Mouse (Mus musculus) forebrain, embryonic 11.5 days (tissue): Measurements from ENCODE around the gene Ntpcr. TPM values are rescaled to one million over a fixed set of nuclear protein-coding genes. Genes with fewer than 3 reads are reported as not detected.

ENCODE experiments used
- ATAC-seq: fragments of 200-750 bp; cut with Nextera tagmentation; replicated peaks from 2 replicates; pipeline ENCODE4 v1.8.0; 2017; ENCODE audit warnings: moderate TSS enrichment; ENCODE audit not compliant: low FRiP score
- DNase-seq: peaks from one replicate; pipeline ENCODE4 v3.0.0-alpha.2; 2017; ENCODE audit warnings: low spot score
- H3K27ac ChIP-seq: fragments of 300-500 bp; sonication (generic); 2 replicates; pipeline ENCODE4 v1.5.1; 2014; ENCODE audit warnings: low read depth, low read length
- H3K27me3 ChIP-seq: fragments of 300-500 bp; sonication (generic); 2 replicates; pipeline ENCODE4 v1.6.1; 2014; ENCODE audit warnings: mild to moderate bottlenecking, low read length, mixed read lengths; ENCODE audit not compliant: control insufficient read depth, insufficient read depth
- H3K36me3 ChIP-seq: fragments of 300-500 bp; sonication (generic); 2 replicates; pipeline ENCODE4 v1.6.1; 2014; ENCODE audit warnings: mild to moderate bottlenecking, low read length, moderate library complexity, mixed read lengths; ENCODE audit not compliant: control insufficient read depth, insufficient read depth
- H3K4me1 ChIP-seq: fragments of 300-500 bp; sonication (generic); replicated peaks from 2 replicates; pipeline ENCODE4 v1.6.1; 2014; ENCODE audit warnings: low read length, mixed read lengths; ENCODE audit not compliant: control insufficient read depth, insufficient read depth
- H3K4me2 ChIP-seq: fragments of 300-500 bp; sonication (generic); 2 replicates; pipeline ENCODE4 v1.6.1; 2014; ENCODE audit warnings: low read depth, mild to moderate bottlenecking, low read length, moderate library complexity, mixed read lengths; ENCODE audit not compliant: severe bottlenecking
- H3K4me3 ChIP-seq: fragments of 300-500 bp; sonication (generic); 2 replicates; pipeline ENCODE4 v1.5.1; 2014; ENCODE audit warnings: low read depth, low read length
- H3K9ac ChIP-seq: fragments of 300-500 bp; sonication (generic); 2 replicates; pipeline ENCODE4 v1.6.1; 2014; ENCODE audit warnings: low read length
- H3K9me3 ChIP-seq: fragments of 300-500 bp; sonication (generic); 2 replicates; pipeline ENCODE4 v1.6.1; 2016; ENCODE audit warnings: low read length, mixed read lengths; ENCODE audit not compliant: control insufficient read depth
- WGBS: fragments of 180-500 bp; shearing (Covaris S2); extraction: QIAGEN DNeasy Blood & Tissue Kit; methylation state at CpG from one replicate; pipeline ENCODE4 v1.1.7; 2014; 5-methylcytosine and 5-hydroxymethylcytosine counted together
- polyA plus RNA-seq: library from polyadenylated mRNA; unstranded; fragments of >200 nt; fragmentation: Nextera tagmentation; extraction: Ambion mirVana; gene quantifications from 2 replicates; pipeline ENCODE4 v1.2.1, GENCODE M21; 2014

Gene Ntpcr
- polyA plus RNA-seq, 1 experiment from 2014 or later = 16.5 TPM

- Histone ChIP-seq H3K4me3 (no peak overlapping the region), H3K4me2 (no peak overlapping the region), H3K27ac (no peak overlapping the region), H3K27me3 (no peaks in the 10 kb centered on the region), H3K9me3 (no peaks in the 10 kb centered on the region), H3K4me1 (no peaks in the 10 kb centered on the region), H3K9ac (no peak overlapping the region), H3K36me3 (no peaks in the 10 kb centered on the region)
- DNase-seq = no peak
- 86% methylated on average over 8 of the region's 8 CpGs for WGBS
- ATAC-seq = no peak
Measured at GRCm38 (mm10) chr8:125750846-125751245, 21.1 kb downstream of the Ntpcr start.

DNA sequence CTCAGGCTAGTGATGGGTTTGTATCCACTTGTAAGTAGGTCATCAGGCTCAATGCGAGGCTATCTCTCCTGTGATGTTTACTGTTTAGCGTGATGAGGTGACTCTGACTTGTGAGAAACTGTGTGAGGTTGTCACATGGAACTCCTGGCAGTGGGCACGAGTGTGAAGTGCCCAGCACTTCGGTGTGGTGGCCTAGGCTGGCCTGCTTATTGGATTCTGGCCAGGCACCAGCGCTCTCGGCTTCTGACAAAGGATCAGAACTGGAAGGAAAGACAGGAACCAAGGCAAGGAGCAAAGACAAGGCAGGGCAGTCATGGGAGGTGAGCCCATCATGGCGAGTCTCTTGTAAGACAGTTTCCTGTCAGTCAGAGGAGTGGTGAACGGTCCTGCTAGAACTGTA, 26.1 kb downstream of the Ntpcr start:
- no peak overlapping the region for H3K27ac ChIP-seq
- WGBS = 83% methylated on average over 8 of the region's 8 CpGs

GRCm38 (mm10) chr8:125756391-125757105, 26.8 kb downstream of the Ntpcr start:
- no peak overlapping the region for H3K9ac ChIP-seq
- no peak for DNase-seq
- no peak overlapping the region for H3K27ac ChIP-seq
- no peaks in the 10 kb centered on the region for H3K9me3 ChIP-seq
- H3K4me3 ChIP-seq = no peak overlapping the region
- H3K4me2 ChIP-seq = no peak overlapping the region
- H3K27me3 ChIP-seq = no peaks in the 10 kb centered on the region
- 65% methylated on average over 9 of the region's 9 CpGs for WGBS
- H3K4me1 ChIP-seq = no peaks in the 10 kb centered on the region
- ATAC-seq = no peak
- H3K36me3 ChIP-seq = no peaks in the 10 kb centered on the region

More for the DNA sequence above, 26.1 kb downstream of the Ntpcr start:
- no peaks in the 10 kb centered on the region for H3K9me3 ChIP-seq
- no peaks in the 10 kb centered on the region for H3K36me3 ChIP-seq
- H3K27me3 ChIP-seq = no peaks in the 10 kb centered on the region
- DNase-seq (no peak), ATAC-seq (no peak)
- H3K4me3 ChIP-seq = no peak overlapping the region
- no peaks in the 10 kb centered on the region for H3K4me1 ChIP-seq
- H3K4me2 ChIP-seq = no peak overlapping the region
- no peak overlapping the region for H3K9ac ChIP-seq

DNA sequence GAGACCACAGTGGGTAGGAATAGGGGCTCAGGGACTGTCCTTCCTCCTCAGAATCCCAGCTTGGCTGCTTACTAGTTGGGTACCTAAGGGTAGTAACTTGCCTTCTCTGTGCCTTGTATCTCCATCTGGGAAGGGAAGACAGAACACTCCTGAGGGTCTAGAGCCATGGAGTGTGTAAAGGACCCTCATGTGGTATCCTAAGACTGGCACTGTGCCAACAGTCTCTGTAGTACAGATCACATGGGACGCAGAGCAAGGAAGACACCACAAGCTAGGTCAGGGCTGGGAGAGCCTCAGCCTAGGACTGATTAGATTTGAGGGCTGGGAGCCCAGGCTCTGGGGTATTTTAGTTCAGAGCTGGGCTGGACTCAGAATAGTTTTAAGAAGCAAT, 27.3 kb downstream of the Ntpcr start:
- Histone ChIP-seq H3K27ac (no peak overlapping the region), H3K4me3 (no peak overlapping the region), H3K9ac (no peak overlapping the region), H3K27me3 (no peaks in the 10 kb centered on the region), H3K4me1 (no peaks in the 10 kb centered on the region), H3K4me2 (no peak overlapping the region), H3K36me3 (no peaks in the 10 kb centered on the region), H3K9me3 (no peaks in the 10 kb centered on the region)
- DNase-seq = no peak
- 85% methylated on average over 1 of the region's 1 CpGs for WGBS
- no peak for ATAC-seq

GRCm38 (mm10) chr8:125759022-125759421, 29.3 kb downstream of the Ntpcr start:
- Histone ChIP-seq H3K27ac (no peak overlapping the region), H3K4me1 (no peaks in the 10 kb centered on the region), H3K4me2 (no peak overlapping the region), H3K9ac (no peak overlapping the region), H3K36me3 (no peaks in the 10 kb centered on the region), H3K4me3 (no peak overlapping the region), H3K27me3 (no peaks in the 10 kb centered on the region), H3K9me3 (no peaks in the 10 kb centered on the region)
- ATAC-seq (no peak), DNase-seq (peak; percentile 59)
- WGBS = 52% methylated on average over 10 of the region's 10 CpGs

DNA sequence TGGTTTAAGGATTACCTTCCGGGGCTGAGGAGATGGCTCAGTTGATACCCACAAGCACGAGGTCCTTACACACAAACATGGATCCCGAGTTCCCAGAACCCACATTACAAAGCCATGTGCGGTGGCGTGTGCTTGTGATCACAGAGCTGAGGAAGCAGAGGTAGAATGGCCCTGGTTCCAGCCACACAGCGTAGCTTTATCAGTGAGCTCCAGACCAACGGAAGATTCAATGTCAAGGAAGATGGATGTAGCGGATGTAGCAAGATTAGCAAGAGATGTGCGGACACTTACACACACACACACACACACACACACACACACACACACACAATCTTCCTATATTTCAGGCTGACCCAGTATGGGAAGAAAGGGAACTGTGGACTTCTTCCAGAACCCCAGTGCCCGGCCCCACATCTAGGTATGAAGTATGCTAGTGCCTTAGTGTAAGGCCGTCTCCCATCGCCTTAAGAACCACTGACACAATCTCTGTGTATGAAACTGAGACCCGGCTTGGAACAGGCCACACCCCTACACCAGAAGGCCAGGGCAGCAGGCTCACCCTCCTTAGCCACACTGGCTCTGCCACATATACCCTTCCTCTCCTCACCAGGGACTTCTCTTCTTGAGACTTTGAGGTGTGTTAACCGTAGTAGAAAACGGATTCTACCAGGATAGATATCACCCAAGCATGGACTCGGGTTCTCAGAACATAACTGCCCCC, 33.5 kb downstream of the Ntpcr start:
- Histone ChIP-seq H3K4me2 (no peak overlapping the region), H3K9me3 (no peaks in the 10 kb centered on the region), H3K4me1 (no peaks in the 10 kb centered on the region), H3K9ac (no peak overlapping the region), H3K36me3 (no peaks in the 10 kb centered on the region), H3K27ac (no peak overlapping the region), H3K4me3 (no peak overlapping the region), H3K27me3 (no peaks in the 10 kb centered on the region)
- ATAC-seq (no peak), DNase-seq (no peak)
- WGBS = 91% methylated on average over 16 of the region's 16 CpGs

DNA sequence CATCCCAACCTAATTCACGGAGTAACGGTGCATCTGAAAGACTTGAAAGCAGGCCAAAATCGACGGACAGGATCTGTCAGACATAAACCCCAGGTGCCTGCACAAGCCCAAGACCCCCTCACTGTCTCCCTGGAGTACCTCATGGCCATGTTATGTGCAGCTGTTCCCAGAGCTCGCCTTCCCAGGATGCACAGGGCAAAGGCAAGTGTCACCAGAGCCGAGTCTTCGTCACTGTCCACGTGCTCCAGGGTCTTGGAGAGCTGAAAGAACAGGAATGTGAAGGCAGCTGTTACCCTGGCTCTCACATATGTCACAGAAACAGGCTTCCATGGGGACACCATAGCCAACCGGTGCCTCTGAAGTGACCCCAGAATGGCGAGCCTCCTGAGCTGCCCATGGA, 38.3 kb downstream of the Ntpcr start:
- no peaks in the 10 kb centered on the region for H3K27me3 ChIP-seq
- no peak overlapping the region for H3K9ac ChIP-seq
- H3K9me3 ChIP-seq = no peaks in the 10 kb centered on the region
- no peak overlapping the region for H3K4me3 ChIP-seq
- 90% methylated on average over 10 of the region's 10 CpGs for WGBS
- H3K4me1 ChIP-seq = no peaks in the 10 kb centered on the region
- DNase-seq (no peak), ATAC-seq (no peak)
- no peak overlapping the region for H3K27ac ChIP-seq
- H3K36me3 ChIP-seq = no peaks in the 10 kb centered on the region
- H3K4me2 ChIP-seq = no peak overlapping the region

- Histone ChIP-seq H3K27ac (no peak overlapping the region), H3K9me3 (no peaks in the 10 kb centered on the region), H3K4me1 (no peaks in the 10 kb centered on the region), H3K27me3 (no peaks in the 10 kb centered on the region), H3K9ac (no peak overlapping the region), H3K4me2 (no peak overlapping the region), H3K4me3 (no peak overlapping the region), H3K36me3 (no peaks in the 10 kb centered on the region)
- no peak for ATAC-seq
- WGBS = 70% methylated on average over 2 of the region's 2 CpGs
- DNase-seq = no peak
Measured at GRCm38 (mm10) chr8:125772300-125772699, 42.5 kb downstream of the Ntpcr start.
